Mouse (Mus musculus): Measurements from ENCODE around the gene Vmn1r100. TPM values are rescaled to one million over a fixed set of nuclear protein-coding genes. Genes with fewer than 3 reads are reported as not detected.
"Not testable (repeated sequence)": the region's sequence is repeated elsewhere in the genome, so short reads cannot be mapped to it uniquely, and the experiment has no call there.

Vmn1r100 gene
- not detected in 2 replicates for polyA plus RNA-seq (2014; fragmentation: Nextera tagmentation; extraction: Ambion mirVana)

DNA sequence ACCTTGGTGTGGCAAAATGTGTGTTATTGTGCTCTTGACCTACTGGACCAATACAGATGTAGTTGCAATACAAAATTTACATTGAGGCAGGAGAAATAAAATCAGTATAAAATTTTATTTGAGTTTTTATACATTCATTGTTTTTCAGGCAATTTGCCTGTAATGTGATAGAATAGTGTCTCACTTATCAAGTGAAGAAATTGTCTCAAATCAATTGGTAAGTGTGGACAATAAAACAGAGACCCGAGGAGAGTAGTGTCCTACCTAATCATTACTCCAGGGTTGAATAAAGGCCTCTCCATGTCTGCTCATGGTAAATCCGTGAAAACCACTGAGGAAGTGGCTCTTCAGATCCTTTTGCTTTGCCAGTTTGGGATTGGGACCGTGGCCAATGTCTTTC, at the start of gene Vmn1r100:
Gene Vmn1r100, plus strand, starts transcription at position 301 of the 400 bp plus-strand sequence.
- H3K27ac ChIP-seq (ENCODE audit: low read depth, low read length); H3K36me3 ChIP-seq (ENCODE audit: control insufficient read depth, insufficient read depth, low read length); H3K27me3 ChIP-seq (replicated peaks; ENCODE audit: control insufficient read depth, insufficient read depth, low read length); H3K9me3 ChIP-seq (ENCODE audit: control insufficient read depth, low read length); H3K9ac ChIP-seq (ENCODE audit: low read depth, low read length); ATAC-seq (replicated peaks; ENCODE audit: low FRiP score); DNase-seq (ENCODE audit: low spot score); H3K4me1 ChIP-seq (replicated peaks; ENCODE audit: control insufficient read depth, insufficient read depth, low read length); H3K4me2 ChIP-seq; H3K4me3 ChIP-seq (ENCODE audit: low read depth, low read length): not testable (repeated sequence)
- no CpG with 5 or more reads among the region's 3 CpGs for WGBS

DNA sequence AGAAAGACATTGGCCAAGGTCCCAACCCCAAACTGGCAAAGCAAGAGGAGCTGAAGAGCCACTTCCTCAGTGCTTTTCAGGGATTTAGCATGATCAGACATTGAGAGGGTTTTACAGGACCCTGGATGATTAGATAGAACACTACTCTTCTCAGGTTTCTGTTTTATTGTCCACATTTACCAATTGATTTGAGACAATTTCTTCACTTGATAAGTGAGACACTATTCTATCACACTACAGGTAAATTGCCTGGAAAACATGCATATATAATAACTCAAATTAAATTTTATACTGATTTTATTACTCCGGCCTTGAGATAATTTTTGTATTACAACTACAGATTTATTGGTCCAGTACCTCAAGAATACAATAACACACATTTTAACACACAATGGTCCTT, 42.4 kb upstream of the Vmn1r100 start, which contains the start of gene Gm5728:
Gene Gm5728, minus strand, starts transcription at position 101 of the 400 bp plus-strand sequence.
- ATAC-seq (replicated peaks; ENCODE audit: low FRiP score); H3K4me1 ChIP-seq (replicated peaks; ENCODE audit: control insufficient read depth, insufficient read depth, low read length); H3K27ac ChIP-seq (ENCODE audit: low read depth, low read length); H3K9me3 ChIP-seq (ENCODE audit: control insufficient read depth, low read length); H3K9ac ChIP-seq (ENCODE audit: low read depth, low read length); H3K36me3 ChIP-seq (ENCODE audit: control insufficient read depth, insufficient read depth, low read length); DNase-seq (ENCODE audit: low spot score); H3K4me3 ChIP-seq (ENCODE audit: low read depth, low read length); H3K4me2 ChIP-seq; H3K27me3 ChIP-seq (replicated peaks; ENCODE audit: control insufficient read depth, insufficient read depth, low read length): not testable (repeated sequence)
- no CpG with 5 or more reads among the region's 1 CpGs for WGBS

DNA sequence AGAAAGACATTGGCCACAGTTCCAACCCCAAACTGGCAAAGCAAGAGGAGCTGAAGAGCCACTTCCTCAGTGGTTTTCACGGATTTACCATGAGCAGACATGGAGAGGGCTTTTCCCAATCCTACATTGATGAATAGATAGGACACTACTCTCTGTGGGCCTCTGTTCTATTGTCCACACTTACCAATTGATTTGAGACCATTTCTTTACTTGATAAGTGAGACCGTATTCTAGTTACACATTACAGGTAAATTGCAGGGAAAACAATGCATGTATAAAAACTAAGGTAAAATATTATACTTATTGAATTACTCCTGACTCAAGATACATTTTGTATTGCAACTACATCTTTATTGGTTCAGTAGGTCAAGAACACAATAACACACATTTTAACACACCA, 24.8 kb downstream of the Vmn1r100 start, which contains the start of gene Vmn1r101:
Gene Vmn1r101, minus strand, starts transcription at position 101 of the 400 bp plus-strand sequence.
- not testable (repeated sequence) for H3K27me3 ChIP-seq (replicated peaks; ENCODE audit: control insufficient read depth, insufficient read depth, low read length); H3K9ac ChIP-seq (ENCODE audit: low read depth, low read length); H3K4me1 ChIP-seq (replicated peaks; ENCODE audit: control insufficient read depth, insufficient read depth, low read length); H3K4me2 ChIP-seq; H3K36me3 ChIP-seq (ENCODE audit: control insufficient read depth, insufficient read depth, low read length); H3K9me3 ChIP-seq (ENCODE audit: control insufficient read depth, low read length); ATAC-seq (replicated peaks; ENCODE audit: low FRiP score); H3K27ac ChIP-seq (ENCODE audit: low read depth, low read length); DNase-seq (ENCODE audit: low spot score); H3K4me3 ChIP-seq (ENCODE audit: low read depth, low read length)
- WGBS: no CpG with 5 or more reads among the region's 2 CpGs

Other genes with a start within 250 kb of the Vmn1r100 start
- gene Vmn1r94, start 249.6 kb upstream of the Vmn1r100 start, polyA plus RNA-seq (2014; fragmentation: Nextera tagmentation; extraction: Ambion mirVana): not detected in 2 replicates
- gene Vmn1r95, start 224.2 kb upstream of the Vmn1r100 start, polyA plus RNA-seq (2014; fragmentation: Nextera tagmentation; extraction: Ambion mirVana): not detected in 2 replicates
- not detected in 2 replicates for gene Gm6164, start 212.3 kb upstream of the Vmn1r100 start, polyA plus RNA-seq (2014; fragmentation: Nextera tagmentation; extraction: Ambion mirVana)
- gene Gm4498, start 184.1 kb upstream of the Vmn1r100 start, polyA plus RNA-seq (2014; fragmentation: Nextera tagmentation; extraction: Ambion mirVana): not detected in 2 replicates
- not detected in 2 replicates for gene Gm5890, start 155.1 kb upstream of the Vmn1r100 start, polyA plus RNA-seq (2014; fragmentation: Nextera tagmentation; extraction: Ambion mirVana)
- gene Gm4133, start 83.9 kb upstream of the Vmn1r100 start, polyA plus RNA-seq (2014; fragmentation: Nextera tagmentation; extraction: Ambion mirVana): not detected in 2 replicates
- gene Gm5728, start 42.5 kb upstream of the Vmn1r100 start, polyA plus RNA-seq (2014; fragmentation: Nextera tagmentation; extraction: Ambion mirVana): not detected in 2 replicates
- not detected in 2 replicates for gene Vmn1r101, start 24.7 kb downstream of the Vmn1r100 start, polyA plus RNA-seq (2014; fragmentation: Nextera tagmentation; extraction: Ambion mirVana)
- not detected in 2 replicates for gene Gm10670, start 57.0 kb downstream of the Vmn1r100 start, polyA plus RNA-seq (2014; fragmentation: Nextera tagmentation; extraction: Ambion mirVana)
- gene Vmn1r103, start 92.6 kb downstream of the Vmn1r100 start, polyA plus RNA-seq (2014; fragmentation: Nextera tagmentation; extraction: Ambion mirVana): not detected in 2 replicates
- not detected in 2 replicates for gene Vmn1r104, start 115.9 kb downstream of the Vmn1r100 start, polyA plus RNA-seq (2014; fragmentation: Nextera tagmentation; extraction: Ambion mirVana)
- gene Gm5726, start 127.8 kb downstream of the Vmn1r100 start, polyA plus RNA-seq (2014; fragmentation: Nextera tagmentation; extraction: Ambion mirVana): not detected in 2 replicates
- not detected in 2 replicates for gene Gm4141, start 158.3 kb downstream of the Vmn1r100 start, polyA plus RNA-seq (2014; fragmentation: Nextera tagmentation; extraction: Ambion mirVana)
- gene Gm4513, start 181.1 kb downstream of the Vmn1r100 start, polyA plus RNA-seq (2014; fragmentation: Nextera tagmentation; extraction: Ambion mirVana): not detected in 2 replicates